Comparison of ENCODE assay signal across 9 mouse cellular contexts in the genomic region with DNA sequence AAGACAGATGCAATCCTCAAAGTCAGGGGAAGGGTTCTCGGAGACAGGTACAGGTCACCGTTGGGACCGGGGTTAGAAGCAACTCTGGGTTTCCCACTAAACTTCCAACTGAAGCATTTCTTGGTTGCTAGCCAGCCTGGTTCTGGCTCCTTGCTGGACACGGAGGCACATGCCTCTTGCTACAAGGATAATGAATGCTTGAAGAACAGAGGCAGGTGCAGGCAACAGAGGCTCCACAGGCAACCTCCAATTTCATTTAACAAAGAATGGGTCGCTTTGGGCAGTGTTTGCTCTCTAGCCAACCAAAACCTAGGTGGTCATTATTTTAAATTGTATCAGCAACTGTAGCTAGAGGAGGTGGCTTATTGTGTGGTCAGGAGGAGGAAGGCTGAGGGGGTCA. TPM values are rescaled to one million over a fixed set of nuclear protein-coding genes. Genes with fewer than 3 reads are reported as not detected.
DNase-seq lines count a peak whose midpoint lies in the region; ATAC-seq and TF ChIP-seq lines count a peak whose summit lies in the region.
"Had no signal": no experiment of that assay in that cellular context is flagged by ENCODE, and none has a peak within 500 bp of the region (broad histone marks: within the 10 kb centered on the region; RNA-seq: fewer than 3 reads in every experiment).

No protein-coding gene starts in this region.

- H3K27ac ChIP-seq in gastrocnemius, adult 2 months: peak overlapping the region; percentile 82
- H3K27ac ChIP-seq in CH12.LX (ENCODE audit: insufficient read depth, low read depth): no peak overlapping the region
- H3K27ac ChIP-seq in heart, postnatal 0 days (ENCODE audit: low read depth): no peak overlapping the region
- peak overlapping the region; percentile 11; the same call in 1 of the 2 replicates for H3K27ac ChIP-seq in limb, embryonic 15.5 days

- TF ChIP-seq CTCF in gastrocnemius, adult 2 months (IDR thresholded peaks at IDR 0.05): no peak
- TF ChIP-seq CTCF in CH12.LX (conservative IDR thresholded peaks at IDR 0.05 in 1 of 2, IDR thresholded peaks at IDR 0.05 in 1 of 2; ENCODE audit: low read depth in 2 of 2, low read length in 2 of 2): no peak
- TF ChIP-seq CTCF in heart, postnatal 0 days (IDR thresholded peaks at IDR 0.05; ENCODE audit: low read depth): no peak

- ATAC-seq in heart, postnatal 0 days (ENCODE audit: insufficient read depth, low read depth): no peak
- ATAC-seq in limb, embryonic 15.5 days (ENCODE audit: insufficient number of reproducible peaks, low FRiP score, low TSS enrichment, low read depth): no peak

- no peaks in the 10 kb centered on the region for H3K36me3 ChIP-seq in CH12.LX (replicated peaks in 1 of 2; ENCODE audit: control insufficient read depth in 1 of 2, insufficient read depth in 1 of 2, low read length in 1 of 2)
- H3K36me3 ChIP-seq in heart, postnatal 0 days (replicated peaks; ENCODE audit: control insufficient read depth, insufficient read depth, low read length): no peaks in the 10 kb centered on the region
- H3K36me3 ChIP-seq in limb, embryonic 15.5 days: no peaks in the 10 kb centered on the region

- in situ Hi-C loops in CH12.LX (cut with MboI; ENCODE audit: low pct_ligation_motif_present, low pct_unique_long_range_greater_than_20kb, low sequenced_read_pairs): loop anchor here (5.0 kb wide), 1 partner anchor 42 kb away; no protein-coding TSS in a partner anchor

- WGBS in heart, postnatal 0 days: 51% methylated on average over 5 of the region's 5 CpGs
- 59% methylated on average over 5 of the region's 5 CpGs for WGBS in limb, embryonic 15.5 days

- no peak for TF ChIP-seq RAD21 in CH12.LX (IDR thresholded peaks at IDR 0.05; ENCODE audit: low read depth, low read length)

- intact Hi-C loops in gastrocnemius, adult 2 months (cut with DNase I): no loop called here

- H3K79me2 ChIP-seq in CH12.LX (replicated peaks; ENCODE audit: control insufficient read depth, extremely low read depth, insufficient read depth, poor library complexity, severe bottlenecking): no peaks in the 10 kb centered on the region

- peak overlapping the region; percentile 41; the same call in 1 of the 2 replicates for H3K9ac ChIP-seq in CH12.LX (ENCODE audit: insufficient read depth, low read depth)
- peak overlapping the region; percentile 64 for H3K9ac ChIP-seq in heart, postnatal 0 days (replicated peaks; ENCODE audit: low read depth, low read length)
- H3K9ac ChIP-seq in limb, embryonic 15.5 days: no peak overlapping the region

- H3K4me2 ChIP-seq in CH12.LX (ENCODE audit: insufficient read depth, low read depth, poor library complexity, severe bottlenecking): peak overlapping the region; percentile 73; the same call in 1 of the 2 replicates
- H3K4me2 ChIP-seq in heart, postnatal 0 days (ENCODE audit: low read depth, low read length): peak overlapping the region; percentile 95
- H3K4me2 ChIP-seq in limb, embryonic 15.5 days: peak overlapping the region; percentile 90

- H3K9me3 ChIP-seq in CH12.LX (replicated peaks; ENCODE audit: low read length): no peaks in the 10 kb centered on the region
- H3K9me3 ChIP-seq in heart, postnatal 0 days (replicated peaks; ENCODE audit: control insufficient read depth, low read length): no peaks in the 10 kb centered on the region
- no peaks in the 10 kb centered on the region for H3K9me3 ChIP-seq in limb, embryonic 15.5 days

- TF ChIP-seq EP300 in CH12.LX (IDR thresholded peaks at IDR 0.05; ENCODE audit: low read length): no peak
- no peak for TF ChIP-seq EP300 in heart, postnatal 0 days (IDR thresholded peaks at IDR 0.05; ENCODE audit: low read depth)

- H3K4me3 ChIP-seq in gastrocnemius, adult 2 months: peak overlapping the region; percentile 95
- peak overlapping the region in 1 of 3 experiments; percentile 69 for H3K4me3 ChIP-seq in CH12.LX (replicated peaks in 1 of 3; ENCODE audit: low read depth in 2 of 3, low read length in 2 of 3, poor library complexity in 1 of 3)
- H3K4me3 ChIP-seq in heart, postnatal 0 days (ENCODE audit: low read depth, low read length): peak overlapping the region; percentile 77
- H3K4me3 ChIP-seq in limb, embryonic 15.5 days: peak overlapping the region; percentile 74

- H3K4me1 ChIP-seq in CH12.LX (ENCODE audit: control insufficient read depth in 1 of 2, insufficient read depth in 2 of 2): peaks cover 8 to 16% of the 10 kb centered on the region in 2 experiments
- H3K4me1 ChIP-seq in heart, postnatal 0 days (ENCODE audit: control insufficient read depth, insufficient read depth): peaks cover 9% of the 10 kb centered on the region; the same call in 1 of the 2 replicates
- H3K4me1 ChIP-seq in limb, embryonic 15.5 days: peaks cover 15% of the 10 kb centered on the region

- H3K27me3 ChIP-seq in CH12.LX (replicated peaks): peaks cover 5% of the 10 kb centered on the region
- peaks cover 7% of the 10 kb centered on the region; the same call in 1 of the 2 replicates for H3K27me3 ChIP-seq in heart, postnatal 0 days (ENCODE audit: control insufficient read depth, insufficient read depth, low read length)
- peaks cover 9% of the 10 kb centered on the region; the same call in 1 of the 2 replicates for H3K27me3 ChIP-seq in limb, embryonic 15.5 days

- DNase-seq in gastrocnemius, adult 2 months: no peak
- DNase-seq in gastrocnemius, adult 8-10 months (ENCODE audit: low spot score in 2 of 2): no peak
- DNase-seq in CH12.LX (ENCODE audit: extremely low read depth): no peak
- no peak for DNase-seq in heart, postnatal 0 days (ENCODE audit: low spot score)
- DNase-seq in natural killer cell, adult 2 months (ENCODE audit: low spot score in 2 of 2): no peak
- DNase-seq in urinary bladder, adult 2 months (ENCODE audit: low spot score): no peak
- no peak for DNase-seq in embryo, embryonic 10 days (ENCODE audit: low spot score)
- DNase-seq: cerebellum, adult 11-12 months had no signal

- dilution Hi-C loops in CH12.LX (cut with MboI; ENCODE audit: extremely low pct_ligation_motif_present, extremely low pct_unique_long_range_greater_than_20kb, low sequenced_read_pairs): no loop called here

- TF ChIP-seq POLR2A in CH12.LX (IDR thresholded peaks at IDR 0.05; ENCODE audit: low read depth, low read length): no peak

TF ChIP-seq in CH12.LX, 34 proteins besides CTCF, POLR2A, EP300 and RAD21:
- TF ChIP-seq ETS1 (conservative IDR thresholded peaks at IDR 0.05; ENCODE audit: low read depth, low read length): no peak
- no peak for TF ChIP-seq POLR2AphosphoS2 (IDR thresholded peaks at IDR 0.05; ENCODE audit: low read depth, low read length)

RNA-seq across cellular contexts. Expression of gene Anxa4, which starts 0.6 kb away (rescaled TPM):
- total RNA-seq in gastrocnemius, adult 2 months (2021): 10 to 100 TPM; 18.7 to 21.4 TPM
- total RNA-seq in gastrocnemius, adult 8-10 months (2022): 10 to 100 TPM; 14.2 to 26.6 (median 21.2) TPM
- total RNA-seq in CH12.LX (2012; rRNA removed): 10.7 and 10.8 TPM in 2 replicates
- 17.1 and 18.4 TPM in 2 replicates for total RNA-seq in CH12.LX (2014; rRNA removed)
- 13.7 and 18.1 TPM in 2 replicates for polyA plus RNA-seq in CH12.LX (2012; ENCODE audit: insufficient read length, low read depth)
- 23.7 and 26.7 TPM in 2 replicates for total RNA-seq in heart, postnatal 0 days (2014; rRNA removed; ENCODE audit: low replicate concordance)
- polyA plus RNA-seq in heart, postnatal 0 days (2015; fragmentation: Nextera tagmentation; extraction: Ambion mirVana): 25.3 and 26.1 TPM in 2 replicates
- polyA plus RNA-seq in limb, embryonic 15.5 days (2015; fragmentation: Nextera tagmentation; extraction: Ambion mirVana): 61.9 and 66.6 TPM in 2 replicates
- polyA plus RNA-seq in urinary bladder, adult 2 months (2012; rRNA removed): 134 and 144 TPM in 2 replicates

RNA-seq across cellular contexts. Expression of gene Aak1, which starts 55.4 kb away (rescaled TPM):
- total RNA-seq in gastrocnemius, adult 2 months (2021): 10 to 100 TPM; 32.0 to 44.5 TPM
- 10 to 100 TPM; 33.1 to 53.8 (median 37.8) TPM for total RNA-seq in gastrocnemius, adult 8-10 months (2022)
- 5.4 and 7.1 TPM in 2 replicates for total RNA-seq in CH12.LX (2012; rRNA removed)
- 2.1 and 2.8 TPM in 2 replicates for total RNA-seq in CH12.LX (2014; rRNA removed)
- 18.8 and 21.0 TPM in 2 replicates for polyA plus RNA-seq in CH12.LX (2012; ENCODE audit: insufficient read length, low read depth)
- total RNA-seq in heart, postnatal 0 days (2014; rRNA removed; ENCODE audit: low replicate concordance): 24.9 and 46.7 TPM in 2 replicates
- polyA plus RNA-seq in heart, postnatal 0 days (2015; fragmentation: Nextera tagmentation; extraction: Ambion mirVana): 9.2 and 10.0 TPM in 2 replicates
- polyA plus RNA-seq in limb, embryonic 15.5 days (2015; fragmentation: Nextera tagmentation; extraction: Ambion mirVana): 15.3 and 16.7 TPM in 2 replicates
- polyA plus RNA-seq in urinary bladder, adult 2 months (2012; rRNA removed): 21.2 and 21.9 TPM in 2 replicates

Comparison
In these comparisons a context has a peak if more than half of its experiments do, and no peak if none do; other contexts are left out.
1. H3K27ac ChIP-seq: peak in gastrocnemius, adult 2 months (single experiment) and limb, embryonic 15.5 days (single experiment); none in CH12.LX (single experiment) and heart, postnatal 0 days (single experiment).
2. Peak in every context shown above with its lines, with median percentiles within 50 percentile points of each other: H3K4me2 ChIP-seq.